Mouse (Mus musculus): Measurements from ENCODE around the gene Smyd3.
"Not testable (repeated sequence)": the region's sequence is repeated elsewhere in the genome, so short reads cannot be mapped to it uniquely, and the experiment has no call there.

Smyd3 gene

DNA sequence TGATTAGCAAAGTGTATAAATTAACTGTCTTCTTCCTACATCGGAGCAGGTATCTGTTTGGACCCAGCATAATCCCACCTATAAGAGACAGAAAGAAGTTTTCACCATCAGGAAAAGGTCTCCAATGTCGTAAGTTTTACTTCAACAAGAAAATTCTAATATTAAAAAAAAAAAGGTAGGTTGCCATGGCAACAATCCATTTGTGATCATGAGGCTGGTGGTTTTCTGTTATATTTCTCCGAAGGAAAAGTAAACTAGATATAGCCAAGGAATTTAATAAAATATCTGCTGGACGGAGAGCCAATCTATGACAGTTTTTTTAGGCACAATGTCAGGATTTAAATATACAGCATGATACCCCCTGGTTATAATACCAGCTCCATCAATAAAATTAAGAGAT lies 142.9 kb downstream of the Smyd3 start:
- in situ Hi-C loops (cut with MseI, MboI) = no loop called here

DNA sequence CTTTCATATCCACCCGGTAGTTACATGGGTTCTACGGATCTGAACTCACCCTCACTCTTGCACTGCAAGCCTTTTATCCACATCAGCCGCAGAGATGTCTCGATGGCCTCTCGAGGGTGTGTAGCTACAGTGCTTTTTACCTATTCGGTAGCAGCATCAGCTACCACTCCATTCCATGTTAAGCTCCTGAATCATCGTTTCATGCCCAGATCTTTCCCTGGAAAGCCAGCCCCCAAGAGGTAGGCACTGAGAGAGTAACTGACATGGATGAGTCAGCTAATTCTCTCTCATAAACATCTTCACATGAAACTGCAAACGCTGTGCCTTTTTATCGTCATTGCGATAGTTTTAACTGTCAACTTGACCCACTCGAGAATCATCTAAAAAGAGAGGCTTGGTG lies 143.9 kb downstream of the Smyd3 start:
- in situ Hi-C loops (cut with MseI, MboI) = no loop called here

DNA sequence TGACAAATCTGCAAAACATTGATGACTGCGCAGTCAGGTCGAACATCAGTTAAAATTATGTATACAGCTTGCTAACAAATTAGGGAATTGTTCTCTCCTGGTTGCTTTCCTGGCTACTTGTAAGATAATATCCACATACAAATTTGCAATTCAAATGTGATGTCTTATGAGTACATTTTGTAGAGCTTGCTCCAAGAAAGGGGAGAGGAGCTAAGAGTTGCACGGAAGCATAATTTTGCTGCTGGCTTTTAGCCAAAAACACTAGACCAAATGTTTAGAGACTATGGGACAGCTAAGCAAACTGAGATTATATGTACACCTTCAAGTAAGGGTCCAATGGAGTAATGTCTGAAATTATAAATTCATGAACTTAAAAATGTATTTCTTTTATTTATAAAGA lies 146.7 kb downstream of the Smyd3 start:
- in situ Hi-C loops (cut with MseI, MboI) = no loop called here

DNA sequence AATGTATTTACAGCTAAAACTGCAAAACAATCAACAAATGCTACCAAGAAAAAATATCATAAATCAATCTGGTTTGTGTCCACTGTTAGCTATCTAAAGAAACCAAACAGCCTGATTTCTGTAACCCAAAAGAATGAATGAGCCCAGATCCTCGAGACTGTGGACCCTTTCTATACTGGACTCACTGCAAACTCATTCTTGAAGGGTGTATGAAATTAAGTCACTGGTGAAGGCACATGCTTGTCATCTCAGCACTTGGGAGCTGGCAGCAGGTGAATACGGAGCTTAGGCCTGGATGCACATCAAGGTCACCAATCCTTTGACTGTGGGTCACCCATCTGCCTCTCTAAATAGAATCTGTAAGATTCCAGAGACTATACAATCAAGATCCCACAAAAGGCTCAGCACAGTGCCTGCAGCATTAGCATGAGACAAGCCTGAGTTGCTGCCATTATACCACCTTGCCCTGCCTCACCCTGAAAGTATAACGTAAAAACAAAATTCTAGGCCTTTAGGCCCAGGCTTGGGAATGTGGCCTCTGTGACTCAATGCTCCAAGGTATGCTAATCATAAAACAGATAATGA lies 149.3 kb downstream of the Smyd3 start:
- in situ Hi-C loops (cut with MseI, MboI) = no loop called here

DNA sequence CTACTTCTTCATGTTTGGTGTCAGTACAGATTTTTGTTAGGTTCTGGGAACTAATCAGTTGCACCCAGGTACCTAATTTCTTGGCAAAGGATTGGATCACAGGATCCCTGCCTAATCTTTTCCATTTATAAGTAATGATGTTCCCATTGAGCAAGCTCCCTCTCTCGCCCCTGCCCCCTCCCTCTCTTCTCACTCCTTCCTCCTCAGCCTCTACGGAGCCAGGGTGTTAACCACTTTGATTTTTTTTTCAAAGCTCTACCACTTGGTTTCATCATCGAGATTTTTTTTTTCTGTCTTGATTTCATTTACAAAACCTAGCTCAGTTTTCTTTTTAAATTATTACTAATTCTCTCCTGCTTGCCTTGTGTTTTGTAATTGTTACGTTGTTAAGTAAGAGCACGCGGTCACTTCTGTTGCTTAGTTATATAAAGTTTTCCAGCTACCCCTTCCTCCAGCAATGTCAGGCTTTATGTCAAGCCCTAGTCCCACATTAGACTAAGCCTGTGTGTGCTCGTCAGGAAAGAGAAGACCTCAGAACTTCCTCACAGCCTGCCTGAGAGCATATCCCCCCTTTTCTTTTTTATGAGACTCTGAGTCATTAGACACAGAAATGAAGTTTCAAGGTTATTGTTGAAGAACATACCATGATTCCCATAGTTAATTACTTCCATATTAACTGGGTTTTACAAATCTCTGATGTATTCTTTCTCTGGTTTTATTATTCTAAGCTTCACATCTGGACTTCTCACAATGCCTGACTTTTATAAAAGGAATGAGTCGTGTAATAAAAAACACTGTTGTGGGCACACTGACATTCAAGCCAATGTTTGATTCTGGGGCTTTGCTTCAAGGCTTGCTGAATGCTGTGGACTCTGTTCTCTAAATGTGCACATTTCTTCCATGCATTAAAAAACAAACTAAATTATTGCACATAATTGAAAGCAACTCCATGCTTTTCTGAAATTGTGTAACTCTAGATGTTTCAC lies 156.1 kb downstream of the Smyd3 start:
- in situ Hi-C loops (cut with MseI, MboI) = no loop called here

DNA sequence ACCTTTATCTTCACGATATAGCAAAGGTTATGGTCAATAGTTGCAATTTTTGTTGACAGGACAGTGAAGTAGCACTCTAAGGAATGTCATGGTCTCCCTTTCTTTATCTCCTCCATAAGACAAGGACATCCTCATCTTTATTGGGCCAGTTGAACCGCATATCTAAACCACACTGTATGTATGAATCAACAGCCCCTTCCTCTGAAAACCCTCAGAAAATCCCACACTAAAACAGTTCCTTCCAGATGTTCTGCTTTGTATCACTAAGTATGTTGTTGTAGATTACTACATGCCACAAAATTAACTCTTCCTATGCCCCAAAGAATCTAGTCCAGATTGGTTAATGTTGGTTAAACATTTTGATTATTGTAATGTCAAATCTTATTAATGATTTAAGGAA lies 160.7 kb downstream of the Smyd3 start:
- in situ Hi-C loops (cut with MseI, MboI) = no loop called here

DNA sequence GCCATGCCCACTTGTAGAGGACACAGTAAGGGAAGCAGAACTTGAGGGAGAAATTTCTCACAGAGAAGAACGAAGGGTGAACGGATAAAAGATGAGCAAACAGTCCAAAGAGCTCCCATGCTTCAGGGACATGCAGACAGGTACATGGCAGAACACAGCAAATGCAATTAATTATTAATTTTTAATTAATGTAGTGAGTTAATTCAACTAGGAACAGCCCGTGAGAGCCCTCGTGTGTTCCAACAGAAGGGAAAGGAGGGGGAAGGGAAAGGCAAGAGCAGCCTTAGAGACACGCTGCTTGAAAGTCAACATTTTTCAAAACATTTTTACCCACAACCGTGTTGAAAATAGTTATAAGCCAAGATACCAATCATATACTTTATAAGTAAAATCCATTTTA lies 163.6 kb downstream of the Smyd3 start:
- in situ Hi-C loops (cut with MseI, MboI) = no loop called here

DNA sequence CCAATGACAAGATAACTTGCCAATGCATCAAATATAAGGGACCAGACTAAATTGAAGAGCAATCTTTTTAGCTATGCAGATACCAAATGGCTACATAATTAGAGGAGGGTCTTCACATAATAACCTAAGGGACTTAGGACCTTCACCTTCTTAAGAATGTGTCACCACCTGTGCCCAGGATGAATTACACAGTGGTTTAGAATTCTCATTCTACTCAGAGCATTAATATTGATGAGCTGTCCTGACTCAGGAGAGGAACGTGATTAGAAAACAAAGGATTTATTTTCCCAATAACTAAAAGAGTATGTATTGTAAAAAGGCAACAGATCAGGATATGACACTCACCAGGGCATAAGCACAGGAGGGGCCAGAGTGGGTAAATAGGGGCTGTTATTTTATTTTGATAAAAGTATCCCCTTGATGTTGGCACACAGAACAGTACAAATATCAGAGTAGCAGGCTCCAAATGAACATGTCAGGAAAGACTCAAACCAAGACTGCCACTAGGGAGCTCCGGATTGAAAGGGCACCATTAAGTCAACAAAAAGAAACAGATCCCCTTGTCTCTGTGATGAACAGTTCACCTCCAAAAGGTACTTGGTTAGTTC lies 172.4 kb downstream of the Smyd3 start:
- in situ Hi-C loops (cut with MseI, MboI) = no loop called here

DNA sequence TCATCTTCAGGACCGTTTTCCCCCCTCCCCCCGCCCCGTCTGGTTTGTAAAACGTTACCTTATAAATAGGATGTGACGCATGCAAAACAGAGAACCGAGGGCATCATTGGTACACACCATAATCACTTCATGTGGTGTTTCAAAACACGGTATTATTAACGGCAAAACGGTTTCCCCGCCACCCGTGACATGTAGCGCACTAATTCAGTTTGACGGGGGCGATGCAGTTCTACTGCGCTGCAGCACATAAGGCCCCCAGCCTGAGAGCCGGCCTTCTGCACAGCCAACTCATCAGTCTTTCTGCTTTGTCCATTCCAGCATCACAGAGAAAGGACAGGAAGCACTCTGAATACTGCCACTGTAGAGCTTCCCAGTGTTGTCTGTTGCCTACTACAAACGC lies 174.4 kb downstream of the Smyd3 start:
- in situ Hi-C loops (cut with MseI, MboI) = no loop called here

DNA sequence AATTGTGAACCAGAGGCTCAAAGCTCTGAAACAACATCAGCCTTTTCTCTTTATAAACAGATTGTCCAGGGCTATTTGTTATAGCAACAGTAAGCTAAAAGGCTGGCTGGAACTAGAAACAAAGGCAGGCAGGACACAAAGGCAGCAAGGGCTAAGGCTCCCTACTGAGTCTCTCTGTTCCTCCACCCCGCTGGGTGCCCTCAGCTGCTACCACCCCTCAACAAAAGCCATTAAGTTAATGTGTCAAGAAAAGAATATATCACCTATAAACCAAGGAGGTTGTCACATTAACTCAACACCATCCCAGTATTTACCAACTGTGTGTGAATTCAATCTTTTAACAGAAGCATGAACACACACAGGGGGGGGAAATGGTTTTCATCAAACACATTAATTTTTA lies 176.3 kb downstream of the Smyd3 start:
- in situ Hi-C loops (cut with MseI, MboI) = no loop called here

DNA sequence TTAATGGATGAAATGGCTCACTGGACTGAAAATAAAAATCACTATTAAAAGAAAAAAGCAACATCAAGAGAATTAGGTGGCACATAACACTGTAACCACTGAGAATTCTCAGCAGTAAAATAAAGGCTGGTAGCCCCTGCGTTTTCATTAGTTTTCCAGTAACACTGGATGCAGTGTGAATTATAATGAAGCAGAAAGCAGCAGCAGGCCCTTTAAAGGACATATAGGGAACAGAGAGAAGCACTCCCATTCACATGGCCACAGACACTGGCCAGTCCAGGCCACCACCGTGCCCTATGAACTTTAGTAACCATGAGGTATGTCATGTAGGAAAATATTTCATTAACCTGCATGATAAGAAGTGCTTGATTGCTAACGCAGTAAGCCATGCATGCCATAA lies 178.8 kb downstream of the Smyd3 start:
- in situ Hi-C loops (cut with MseI, MboI) = no loop called here

DNA sequence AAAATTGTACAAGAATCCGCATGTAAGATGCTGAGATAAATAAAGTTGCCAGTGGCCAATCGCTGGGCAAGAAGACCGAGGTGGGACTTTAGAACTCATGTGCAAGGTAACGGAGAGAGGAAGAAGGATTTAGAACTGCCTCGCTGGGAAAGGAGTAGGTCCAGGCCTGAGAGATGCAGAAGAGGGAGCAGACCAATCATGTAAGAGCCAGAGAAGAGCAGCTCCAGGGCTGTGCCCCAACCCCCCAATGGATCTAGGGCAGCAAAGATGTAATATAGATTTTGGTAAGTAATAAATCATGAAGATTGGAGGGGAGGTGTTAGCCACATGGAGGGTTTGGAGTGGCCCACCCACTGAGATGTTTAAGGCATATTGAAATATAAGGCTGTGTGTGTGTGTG lies 180.3 kb downstream of the Smyd3 start:
- in situ Hi-C loops (cut with MseI, MboI) = no loop called here

DNA sequence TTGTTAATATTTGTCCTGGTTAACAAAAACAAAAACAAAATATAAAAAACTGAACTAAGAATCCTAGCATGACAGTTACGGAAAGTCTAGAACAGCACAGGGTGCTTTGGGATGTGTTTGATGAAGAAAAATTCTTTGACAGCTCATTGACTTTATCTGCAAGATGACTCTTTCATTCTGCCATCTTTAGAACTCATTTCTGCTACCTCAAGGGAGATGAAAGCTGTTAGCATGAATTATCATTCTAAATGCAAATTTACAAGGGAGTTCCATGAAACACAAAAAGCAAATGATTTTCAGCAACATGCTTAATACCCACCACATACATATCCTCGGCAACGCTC lies 190.9 kb downstream of the Smyd3 start:
- in situ Hi-C loops (cut with MseI, MboI) = no loop called here

DNA sequence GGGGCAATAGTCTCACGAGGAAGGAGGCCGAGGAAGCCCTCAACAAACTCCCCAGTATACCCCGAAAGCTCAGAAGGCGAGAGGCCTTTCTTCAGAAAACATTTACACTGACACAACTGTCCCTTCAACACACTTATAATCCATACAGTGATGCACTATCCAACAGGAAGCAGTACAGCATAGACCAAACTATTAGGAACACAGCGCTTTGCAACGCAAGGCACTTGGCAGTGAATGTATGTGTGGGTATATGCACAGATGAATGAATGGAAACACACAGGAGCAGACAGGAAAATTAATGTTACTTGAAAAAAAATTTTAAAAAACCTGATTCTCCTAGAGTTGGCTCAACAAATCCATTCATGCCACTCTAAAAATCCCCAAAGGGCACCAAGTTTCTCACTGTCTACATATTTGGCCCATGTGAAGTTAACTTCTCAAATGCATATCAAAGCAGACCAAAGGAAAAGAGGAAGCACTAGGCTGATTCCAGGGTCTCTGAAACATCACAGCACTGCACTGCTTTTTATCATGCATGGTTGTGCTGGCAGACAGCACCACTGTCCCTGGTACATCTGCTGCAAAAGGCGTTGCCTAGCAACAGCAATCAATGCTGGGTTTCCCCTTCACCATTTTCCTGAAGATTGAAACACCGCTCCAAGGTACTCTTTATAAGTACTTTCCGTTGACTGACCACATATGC lies 191.4 kb downstream of the Smyd3 start:
- in situ Hi-C loops (cut with MseI, MboI) = no loop called here

DNA sequence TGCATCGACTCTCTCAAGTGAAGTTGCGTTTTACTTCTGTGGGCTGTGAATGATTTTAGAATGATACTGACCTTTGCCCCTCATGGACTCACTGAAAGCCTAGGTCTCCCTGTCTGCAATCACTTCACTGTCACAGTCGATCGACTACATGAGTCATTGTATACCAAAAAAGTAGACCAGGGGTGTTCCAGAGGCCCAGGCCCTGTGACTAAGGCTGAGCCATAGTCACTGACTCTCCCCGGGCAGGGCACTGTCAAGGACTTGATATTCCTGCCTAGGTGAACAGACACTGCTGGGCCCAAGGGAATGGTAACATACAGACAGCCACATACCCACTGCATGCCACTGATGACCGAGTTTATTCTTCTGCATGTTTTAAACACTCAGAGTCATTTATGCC lies 193.6 kb downstream of the Smyd3 start:
- in situ Hi-C loops (cut with MseI, MboI) = no loop called here

DNA sequence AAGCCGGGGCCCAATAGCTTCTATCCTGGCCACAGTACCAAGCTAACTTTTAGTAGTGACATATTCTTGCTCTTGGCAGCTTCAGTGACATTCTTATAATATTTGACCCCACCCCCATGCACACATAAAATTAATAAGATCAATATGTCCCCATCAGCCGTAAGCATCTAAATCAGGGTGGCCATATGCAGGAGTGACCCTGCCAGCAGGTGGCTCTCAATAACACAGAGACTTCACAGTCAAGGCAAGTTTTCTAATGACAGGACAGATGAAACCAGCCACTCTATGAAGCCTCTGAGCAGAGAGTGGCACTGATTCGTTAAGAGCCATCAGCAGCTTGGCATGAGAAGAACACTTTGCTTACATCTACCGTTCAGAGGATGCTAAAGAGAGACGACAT lies 204.2 kb downstream of the Smyd3 start:
- in situ Hi-C loops (cut with MseI, MboI) = no loop called here

DNA sequence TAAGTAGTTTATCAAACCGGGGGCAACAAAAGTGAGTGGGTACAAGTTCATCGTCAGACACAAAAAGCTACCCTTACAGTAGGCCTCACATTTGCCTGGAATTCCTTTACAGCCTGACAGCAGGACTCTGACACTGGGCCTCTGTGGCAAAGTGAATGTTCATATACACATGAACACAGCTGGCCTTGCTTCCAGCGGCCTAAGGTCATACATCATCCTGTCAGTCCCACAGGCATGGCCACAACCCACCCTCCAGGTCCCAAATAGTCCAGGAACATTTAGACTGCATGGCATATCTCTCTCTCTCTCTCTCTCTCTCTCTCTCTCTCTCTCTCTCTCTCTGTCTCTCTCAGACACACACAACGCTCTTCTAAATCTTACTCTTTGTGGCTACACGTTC lies 208.4 kb downstream of the Smyd3 start:
- in situ Hi-C loops (cut with MseI, MboI) = no loop called here

DNA sequence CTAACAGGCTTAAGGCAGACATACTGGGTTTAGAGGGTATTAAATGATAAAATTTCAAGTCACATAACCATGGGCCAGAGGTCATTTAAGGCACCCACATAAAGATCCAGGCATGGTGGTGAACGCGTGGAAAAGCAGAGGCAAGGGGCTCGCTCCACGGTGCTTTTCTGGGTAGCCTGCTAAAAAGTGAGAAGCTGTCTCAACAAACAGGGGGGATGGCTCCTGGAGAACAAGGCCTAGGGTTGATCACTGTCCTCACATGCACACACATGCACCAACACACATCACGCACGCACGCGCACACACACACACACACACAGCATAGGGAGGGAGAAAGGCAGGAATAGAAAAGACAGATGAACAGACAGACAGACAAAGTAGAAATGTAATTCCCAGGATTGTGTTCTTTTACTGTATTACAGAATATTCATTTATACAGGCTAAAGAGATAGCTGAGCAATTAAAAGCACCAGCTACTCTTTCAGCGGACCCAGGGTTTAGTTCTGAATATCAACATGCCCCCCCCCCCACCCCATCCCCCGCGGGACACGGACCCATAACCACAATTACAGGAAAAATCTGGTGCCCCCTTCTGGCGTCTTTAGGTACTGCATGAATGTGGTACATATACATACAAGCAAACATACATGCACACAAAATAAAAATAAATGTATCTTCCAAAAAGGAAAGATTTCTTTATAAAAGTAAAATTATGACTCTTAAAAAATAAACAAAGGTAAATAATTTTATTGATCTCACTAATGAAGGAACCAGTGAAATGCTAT lies 215.2 kb downstream of the Smyd3 start:
- in situ Hi-C loops (cut with MseI, MboI) = no loop called here

DNA sequence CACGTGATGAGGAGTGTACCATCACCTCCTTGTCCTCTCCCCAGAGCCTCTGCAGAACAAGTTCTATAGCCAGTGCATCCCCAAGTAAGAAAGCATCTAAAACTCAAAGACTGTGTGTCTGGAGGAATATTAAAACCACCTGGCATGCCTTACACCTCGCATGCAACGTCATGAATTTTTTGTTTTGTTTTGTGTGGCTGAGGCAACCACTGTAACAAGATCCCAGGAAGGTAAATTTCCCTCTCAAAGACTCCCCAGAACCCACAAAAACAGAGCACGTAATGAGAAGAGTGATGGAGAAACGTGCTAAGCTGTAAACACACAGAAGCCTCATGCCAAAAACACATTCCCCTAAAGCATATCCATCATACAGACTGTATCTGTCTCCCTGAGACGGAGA lies 222.2 kb downstream of the Smyd3 start:
- in situ Hi-C loops (cut with MseI, MboI) = no loop called here

DNA sequence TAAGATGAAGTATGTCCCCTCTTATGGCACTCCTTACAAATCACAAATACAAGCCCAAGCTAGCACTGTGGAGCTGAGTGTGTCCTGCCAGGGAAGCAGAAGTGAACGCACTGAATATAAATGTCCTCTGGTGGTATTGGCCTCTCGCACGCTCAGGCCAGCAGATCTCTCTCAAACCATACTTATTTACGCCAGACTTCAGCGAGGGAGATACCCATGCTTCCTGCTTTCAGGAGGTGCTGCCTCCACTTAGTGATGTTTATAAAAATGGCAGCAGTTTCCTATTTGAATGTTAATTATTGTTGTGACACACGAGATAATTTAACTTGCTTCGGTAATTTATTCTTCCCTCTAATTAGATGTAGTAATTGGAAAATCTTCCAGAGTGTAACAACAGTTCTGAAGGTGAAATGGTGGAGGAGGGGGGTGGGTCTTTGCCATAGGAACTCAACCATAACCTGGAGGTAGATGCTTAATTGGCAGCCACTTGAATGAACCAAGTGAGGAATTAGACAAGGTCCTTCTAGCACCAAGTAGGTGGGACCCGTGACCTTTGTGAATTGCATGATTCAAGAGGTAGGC lies 224.0 kb downstream of the Smyd3 start:
- in situ Hi-C loops (cut with MseI, MboI) = no loop called here

DNA sequence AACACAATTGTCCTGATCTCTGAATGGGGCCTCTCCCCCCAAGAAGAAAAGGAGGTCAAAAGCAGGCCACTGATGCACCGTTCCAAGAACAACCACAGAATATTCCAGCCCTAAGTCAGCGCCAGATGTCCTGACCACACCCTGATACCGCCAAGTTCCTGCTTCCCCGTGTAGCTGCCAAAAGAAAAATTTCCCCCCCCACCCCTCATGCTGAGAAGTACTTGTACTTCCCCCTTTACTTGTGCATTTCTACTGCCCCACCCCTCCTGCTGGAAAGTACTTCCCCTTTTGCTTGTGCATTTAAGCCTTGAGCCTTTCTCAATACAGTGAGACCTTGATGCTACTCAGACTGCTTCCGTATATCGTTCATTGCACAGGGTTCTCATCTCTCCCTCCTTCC lies 227.7 kb downstream of the Smyd3 start:
- in situ Hi-C loops (cut with MseI, MboI) = not testable (repeated sequence)
